Mouse (Mus musculus) MEL (cell line): Measurements from ENCODE around the gene Sp2. TPM values are rescaled to one million over a fixed set of nuclear protein-coding genes. Genes with fewer than 3 reads are reported as not detected.
A peak's percentile ranks its signal among the peaks of the same experiment; 100 is the strongest.

ENCODE experiments used
- DNase-seq: peaks from one replicate; pipeline ENCODE4 v3.0.0; 2011; ENCODE audit warnings: low read depth, low spot score
- H3K27ac ChIP-seq: 2 replicates; pipeline ENCODE4 v1.5.1; 2012; ENCODE audit warnings: low read depth, mild to moderate bottlenecking, control low read depth, low read length, moderate library complexity; ENCODE audit not compliant: control insufficient read depth
- H3K27me3 ChIP-seq, 2 experiments: fragments of 150-350 bp in 1 of 2; sonication (generic) in 1 of 2; 2 replicates each; pipeline ENCODE4 v1.6.1; 2012; ENCODE audit warnings: low read length in 2 of 2, mild to moderate bottlenecking in 2 of 2, improper control_type of control experiment in 1 of 2, moderate library complexity in 1 of 2; ENCODE audit not compliant: insufficient read depth in 2 of 2, control insufficient read depth in 1 of 2
- H3K36me3 ChIP-seq, 2 experiments: 2 replicates each; pipeline ENCODE4 v1.6.1; 2012 to 2014; ENCODE audit warnings: low read length in 2 of 2, improper control_type of control experiment in 1 of 2, inconsistent platforms in 1 of 2, mild to moderate bottlenecking in 1 of 2; ENCODE audit not compliant: insufficient read depth in 2 of 2, control insufficient read depth in 1 of 2
- H3K4me1 ChIP-seq, 2 experiments: fragments of 150-350 bp in 1 of 2; sonication (generic) in 1 of 2; 2 replicates each; pipeline ENCODE4 v1.6.1; 2012; ENCODE audit warnings: low read length in 2 of 2, improper control_type of control experiment in 1 of 2, mild to moderate bottlenecking in 1 of 2; ENCODE audit not compliant: insufficient read depth in 2 of 2, control insufficient read depth in 1 of 2
- H3K4me3 ChIP-seq, 2 experiments: fragments of 150-350 bp in 1 of 2; sonication (generic) in 1 of 2; 2 replicates each; pipeline ENCODE4 v1.5.1; 2012; ENCODE audit warnings: low read depth in 2 of 2, low read length in 2 of 2, mild to moderate bottlenecking in 2 of 2, moderate library complexity in 2 of 2, control low read depth in 1 of 2, improper control_type of control experiment in 1 of 2; ENCODE audit not compliant: control insufficient read depth in 1 of 2, insufficient read depth in 1 of 2
- H3K79me2 ChIP-seq: 2 replicates; pipeline ENCODE4 v1.6.1; 2012; ENCODE audit warnings: mild to moderate bottlenecking, low read length, moderate library complexity; ENCODE audit not compliant: control insufficient read depth, poor library complexity, insufficient read depth
- H3K9ac ChIP-seq: 2 replicates; pipeline ENCODE4 v1.6.1; 2012; ENCODE audit warnings: low read depth, mild to moderate bottlenecking, control low read depth, low read length, moderate library complexity; ENCODE audit not compliant: control insufficient read depth, poor library complexity, severe bottlenecking
- H3K9me3 ChIP-seq: fragments of 150-350 bp; sonication (generic); replicated peaks from 2 replicates; pipeline ENCODE4 v1.6.1; 2012; ENCODE audit warnings: mild to moderate bottlenecking, low read length, improper control_type of control experiment, moderate library complexity; ENCODE audit not compliant: insufficient read depth
- BHLHE40 ChIP-seq: IDR thresholded peaks from 2 replicates; pipeline ENCODE4 v1.6.1; 2012; ENCODE audit warnings: low read depth, mild to moderate bottlenecking, inconsistent platforms, low read length, improper control_type of control experiment, borderline replicate concordance
- CTCF ChIP-seq, 3 experiments: IDR thresholded peaks in 2 of 3; conservative IDR thresholded peaks in 1 of 3; 2 replicates each; pipeline ENCODE4 v1.5.1; 2011 to 2012; ENCODE audit warnings: low read length in 3 of 3, low read depth in 2 of 3, mild to moderate bottlenecking in 2 of 3, improper control_type of control experiment in 1 of 3, inconsistent platforms in 1 of 3, mixed read lengths in 1 of 3, moderate library complexity in 1 of 3; ENCODE audit not compliant: control insufficient read depth in 1 of 3, insufficient read depth in 1 of 3, poor library complexity in 1 of 3, severe bottlenecking in 1 of 3
- E2F4 ChIP-seq: IDR thresholded peaks from 2 replicates; pipeline ENCODE4 v1.6.1; 2011; ENCODE audit warnings: low read depth, low read length, improper control_type of control experiment, borderline replicate concordance
- ELF1 ChIP-seq: IDR thresholded peaks from 2 replicates; pipeline ENCODE4 v1.6.1; 2014; ENCODE audit warnings: low read depth, mild to moderate bottlenecking, inconsistent platforms, low read length, improper control_type of control experiment, moderate library complexity
- EP300 ChIP-seq, 2 experiments: IDR thresholded peaks; 2 replicates each; pipeline ENCODE4 v1.6.1; 2011; ENCODE audit warnings: improper control_type of control experiment in 2 of 2, low read length in 2 of 2, low read depth in 1 of 2, mild to moderate bottlenecking in 1 of 2
- ETS1 ChIP-seq: IDR thresholded peaks from 2 replicates; pipeline ENCODE4 v1.6.1; 2012; ENCODE audit warnings: low read depth, mild to moderate bottlenecking, inconsistent platforms, low read length, improper control_type of control experiment, moderate library complexity
- GABPA ChIP-seq: IDR thresholded peaks from 2 replicates; pipeline ENCODE4 v1.6.1; 2012; ENCODE audit warnings: low read depth, mild to moderate bottlenecking, inconsistent platforms, low read length, improper control_type of control experiment, moderate library complexity
- GATA1 ChIP-seq: IDR thresholded peaks from 2 replicates; pipeline ENCODE4 v1.6.1; 2011; ENCODE audit warnings: low read depth, low read length, improper control_type of control experiment
- HCFC1 ChIP-seq: IDR thresholded peaks from 2 replicates; pipeline ENCODE4 v1.6.1; 2012; ENCODE audit warnings: low read depth, mild to moderate bottlenecking, inconsistent platforms, low read length, improper control_type of control experiment, moderate library complexity
- MAX ChIP-seq: IDR thresholded peaks from 2 replicates; pipeline ENCODE4 v1.6.1; 2011; ENCODE audit warnings: low read length, improper control_type of control experiment
- MAZ ChIP-seq: IDR thresholded peaks from 2 replicates; pipeline ENCODE4 v1.6.1; 2012; ENCODE audit warnings: low read depth, mild to moderate bottlenecking, inconsistent platforms, low read length, improper control_type of control experiment
- MEF2A ChIP-seq: IDR thresholded peaks from 2 replicates; pipeline ENCODE4 v1.6.1; 2014; ENCODE audit warnings: low read depth, mild to moderate bottlenecking, inconsistent platforms, low read length, improper control_type of control experiment; ENCODE audit not compliant: poor library complexity, insufficient replicate concordance, severe bottlenecking; ENCODE audit errors: extremely low read depth
- MYC ChIP-seq: IDR thresholded peaks from 2 replicates; pipeline ENCODE4 v1.6.1; 2011; ENCODE audit warnings: low read depth, mild to moderate bottlenecking, low read length, improper control_type of control experiment, moderate library complexity
- NRF1 ChIP-seq: IDR thresholded peaks from 2 replicates; pipeline ENCODE4 v1.6.1; 2014; ENCODE audit warnings: low read depth, mild to moderate bottlenecking, inconsistent platforms, low read length, improper control_type of control experiment, moderate library complexity; ENCODE audit not compliant: poor library complexity, insufficient read depth, severe bottlenecking
- POLR2AphosphoS2 ChIP-seq: IDR thresholded peaks from 2 replicates; pipeline ENCODE4 v1.6.1; 2011; ENCODE audit warnings: low read length, improper control_type of control experiment
- RCOR1 ChIP-seq: IDR thresholded peaks from 2 replicates; pipeline ENCODE4 v1.6.1; 2012; ENCODE audit warnings: low read depth, mild to moderate bottlenecking, inconsistent platforms, low read length, improper control_type of control experiment
- SIN3A ChIP-seq: IDR thresholded peaks from 2 replicates; pipeline ENCODE4 v1.6.1; 2012; ENCODE audit warnings: low read length, improper control_type of control experiment, inconsistent platforms
- TAL1 ChIP-seq: IDR thresholded peaks from 2 replicates; pipeline ENCODE4 v1.6.1; 2012; ENCODE audit warnings: mild to moderate bottlenecking, inconsistent platforms, low read length, moderate library complexity, mixed read lengths
- TBP ChIP-seq: IDR thresholded peaks from 2 replicates; pipeline ENCODE4 v1.8.0; 2011; ENCODE audit warnings: low read depth, low read length, improper control_type of control experiment
- TCF12 ChIP-seq: IDR thresholded peaks from 2 replicates; pipeline ENCODE4 v1.6.1; 2014; ENCODE audit warnings: low read depth, mild to moderate bottlenecking, inconsistent platforms, low read length, improper control_type of control experiment, moderate library complexity
- UBTF ChIP-seq: IDR thresholded peaks from 2 replicates; pipeline ENCODE4 v1.6.1; 2012; ENCODE audit warnings: low read depth, mild to moderate bottlenecking, inconsistent platforms, low read length, improper control_type of control experiment, moderate library complexity, borderline replicate concordance; ENCODE audit not compliant: insufficient read depth
- USF1 ChIP-seq: IDR thresholded peaks from 2 replicates; pipeline ENCODE4 v1.6.1; 2014; ENCODE audit warnings: low read depth, mild to moderate bottlenecking, inconsistent platforms, low read length, improper control_type of control experiment, moderate library complexity
- ZNF384 ChIP-seq: IDR thresholded peaks from 2 replicates; pipeline ENCODE4 v1.6.1; 2012; ENCODE audit warnings: low read depth, mild to moderate bottlenecking, inconsistent platforms, low read length, improper control_type of control experiment
- polyA plus RNA-seq, 2 experiments: library from polyadenylated mRNA; stranded (reverse) in 1 of 2; unstranded in 1 of 2; fragments of >175 nt in 1 of 2; fragments of >200 nt in 1 of 2; gene quantifications; 2 replicates each; pipeline versions ENCODE4 v1.2.1 to v1.2.4; 2012; ENCODE audit warnings: low replicate concordance in 2 of 2, low read depth in 1 of 2; ENCODE audit not compliant: insufficient read length in 2 of 2, insufficient read depth in 1 of 2, missing spikeins in 1 of 2
- total RNA-seq: library from RNA; depleted of rRNA; stranded (reverse); fragments of 300-350 nt; gene quantifications from 2 replicates; pipeline ENCODE4 v1.2.3, GENCODE M21; 2012

The Sp2 gene
- total and polyA plus RNA-seq, 3 experiments: 1.4 to 20.3 TPM; not detected in 1

DNA sequence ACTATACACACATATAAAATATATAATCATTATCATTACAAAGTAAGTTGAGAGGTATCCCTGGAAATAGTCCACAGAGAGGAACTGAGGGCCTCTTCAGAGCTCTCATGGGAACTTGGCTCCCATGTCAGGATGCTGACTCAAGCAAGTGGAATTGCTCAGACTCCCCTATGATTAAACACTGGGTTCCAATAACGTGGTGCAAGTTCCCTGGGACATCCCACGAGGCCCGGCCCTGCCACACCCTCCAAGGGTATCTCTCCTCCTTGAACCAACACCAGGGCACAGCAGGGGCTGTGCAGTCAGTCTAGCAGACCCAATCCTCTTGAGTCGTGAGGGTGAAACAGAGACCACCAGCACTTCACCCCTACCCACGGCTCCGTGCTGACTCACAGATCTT lies 63.8 kb downstream of the Sp2 start:
- H3K9ac ChIP-seq: no peak overlapping the region
- no peaks in the 10 kb centered on the region for H3K9me3 ChIP-seq
- no peak for DNase-seq
- H3K36me3 ChIP-seq: peaks cover 0 to 6% of the 10 kb centered on the region in 2 experiments; a peak in 2 of 4 replicates
- H3K4me1 ChIP-seq: peaks cover 2 to 19% of the 10 kb centered on the region in 2 experiments; a peak in 3 of 4 replicates
- H3K27ac ChIP-seq: no peak overlapping the region
- H3K4me3 ChIP-seq: no peak overlapping the region
- TF ChIP-seq MAX (no peak), ZNF384 (no peak), ETS1 (no peak), HCFC1 (no peak), GATA1 (no peak), ELF1 (no peak), BHLHE40 (no peak), NRF1 (no peak), MAZ (no peak), CTCF (IDR thresholded peaks at IDR 0.05 in 2 of 3, conservative IDR thresholded peaks at IDR 0.05 in 1 of 3; ENCODE audit: control insufficient read depth in 1 of 3, insufficient read depth in 1 of 3, low read depth in 2 of 3, low read length in 3 of 3, poor library complexity in 1 of 3, severe bottlenecking in 1 of 3) (no peak), TCF12 (no peak), UBTF (no peak), E2F4 (no peak), MYC (no peak)
- peaks cover 4% of the 10 kb centered on the region for H3K79me2 ChIP-seq
- no peaks in the 10 kb centered on the region for H3K27me3 ChIP-seq

DNA sequence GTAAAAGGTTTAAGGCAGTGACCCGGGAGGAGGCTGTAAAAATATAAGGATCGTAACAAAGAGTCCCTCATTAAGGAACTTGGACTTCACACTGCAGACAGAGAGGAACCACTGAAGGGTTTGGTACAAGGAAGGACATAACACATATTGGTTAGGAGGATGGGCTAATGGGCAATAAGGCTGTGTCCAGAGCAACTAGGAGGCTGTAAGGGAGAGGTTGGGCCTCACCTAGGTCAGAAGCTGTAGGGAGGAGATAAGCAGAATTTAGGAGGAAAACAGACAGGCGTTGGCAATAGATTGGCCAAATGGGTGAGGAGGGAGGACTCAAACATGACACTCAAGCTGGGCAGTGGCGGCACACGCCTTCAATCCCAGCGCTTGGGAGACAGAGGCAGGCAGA lies 65.3 kb downstream of the Sp2 start:
- peak overlapping the region; percentile 81 for H3K27ac ChIP-seq

More for the DNA sequence above, 65.3 kb downstream of the Sp2 start:
- TF ChIP-seq POLR2AphosphoS2 (no peak), GATA1 (peak; percentile 65), ZNF384 (no peak), TAL1 (peak; percentile 80), USF1 (no peak), ETS1 (0 out of 2 replicates have a peak, but pooled peaks have one; percentile 7), EP300 (IDR thresholded peaks at IDR 0.05; ENCODE audit: low read depth in 1 of 2, low read length in 2 of 2) (peak; percentile 52 to 58; a peak in 3 of 4 replicates), NRF1 (no peak), TCF12 (peak; percentile 76), GABPA (no peak), SIN3A (no peak), E2F4 (no peak), RCOR1 (peak; percentile 27; the same call in 1 of the 2 replicates), TBP (0 out of 2 replicates have a peak, but pooled peaks have one; percentile 31), MEF2A (no peak)
- Histone ChIP-seq H3K27me3 (no peaks in the 10 kb centered on the region), H3K4me1 (peaks cover 2 to 23% of the 10 kb centered on the region in 2 experiments; a peak in 3 of 4 replicates), H3K79me2 (peaks cover 4% of the 10 kb centered on the region), H3K9me3 (no peaks in the 10 kb centered on the region), H3K4me3 (peak overlapping the region; percentile 54 to 64), H3K36me3 (peaks cover 0 to 6% of the 10 kb centered on the region in 2 experiments; a peak in 2 of 4 replicates), H3K9ac (peak overlapping the region; percentile 75)
- DNase-seq: peak; percentile 70
